Mouse (Mus musculus): ENCODE measurements around the gene Apoc2. TPM values are rescaled to one million over a fixed set of nuclear protein-coding genes. Genes with fewer than 3 reads are reported as not detected.

Gene Apoc2
- total and polyA plus RNA-seq, 3 experiments, result 0.47 TPM; not detected in 2

GRCm38 (mm10) chr7:19686521-19686920 lies 8.8 kb upstream of the Apoc2 start:
- H3K27me3 ChIP-seq (ENCODE audit: control insufficient read depth, insufficient read depth, low read length), result no peaks in the 10 kb centered on the region
- no peaks in the 10 kb centered on the region for H3K79me2 ChIP-seq (replicated peaks; ENCODE audit: control insufficient read depth, insufficient read depth, low read length)
- no peaks in the 10 kb centered on the region for H3K4me1 ChIP-seq (ENCODE audit: control insufficient read depth, insufficient read depth, low read length)
- DNase-seq, result no peak
- H3K27ac ChIP-seq, result no peak overlapping the region
- H3K4me3 ChIP-seq, result no peak overlapping the region
- 92% methylated on average over 6 of the region's 6 CpGs for WGBS
- H3K36me3 ChIP-seq (ENCODE audit: control insufficient read depth, insufficient read depth, low read length), result no peaks in the 10 kb centered on the region
- TF ChIP-seq POLR2A (IDR thresholded peaks at IDR 0.05; ENCODE audit: insufficient read depth, low read depth, low read length) (no peak), CTCF (IDR thresholded peaks at IDR 0.05) (no peak), EP300 (IDR thresholded peaks at IDR 0.05; ENCODE audit: insufficient read depth, low read depth, low read length) (no peak)
- intact Hi-C loops (cut with DNase I), result no loop called here
- no peak overlapping the region for H3K9ac ChIP-seq (ENCODE audit: low read depth, low read length)

- no peak for DNase-seq
- Histone ChIP-seq H3K27ac (no peak overlapping the region), H3K36me3 (ENCODE audit: control insufficient read depth, insufficient read depth, low read length) (no peaks in the 10 kb centered on the region), H3K27me3 (ENCODE audit: control insufficient read depth, insufficient read depth, low read length) (no peaks in the 10 kb centered on the region), H3K79me2 (replicated peaks; ENCODE audit: control insufficient read depth, insufficient read depth, low read length) (no peaks in the 10 kb centered on the region), H3K4me3 (no peak overlapping the region), H3K9ac (ENCODE audit: low read depth, low read length) (no peak overlapping the region), H3K4me1 (ENCODE audit: control insufficient read depth, insufficient read depth, low read length) (no peaks in the 10 kb centered on the region)
- 64% methylated on average over 4 of the region's 4 CpGs for WGBS
- no peak for TF ChIP-seq EP300 (IDR thresholded peaks at IDR 0.05; ENCODE audit: insufficient read depth, low read depth, low read length)
- TF ChIP-seq CTCF (IDR thresholded peaks at IDR 0.05), result no peak
- no peak for TF ChIP-seq POLR2A (IDR thresholded peaks at IDR 0.05; ENCODE audit: insufficient read depth, low read depth, low read length)
- intact Hi-C loops (cut with DNase I), result no loop called here
These were observed 7.6 kb upstream of the Apoc2 start for GRCm38 (mm10) chr7:19685374-19685773.

GRCm38 (mm10) chr7:19683771-19684201 lies 6.0 kb upstream of the Apoc2 start:
- DNase-seq, result no peak
- Histone ChIP-seq H3K27ac (no peak overlapping the region), H3K4me3 (no peak overlapping the region), H3K79me2 (replicated peaks; ENCODE audit: control insufficient read depth, insufficient read depth, low read length) (no peaks in the 10 kb centered on the region), H3K4me1 (ENCODE audit: control insufficient read depth, insufficient read depth, low read length) (no peaks in the 10 kb centered on the region), H3K9ac (ENCODE audit: low read depth, low read length) (no peak overlapping the region), H3K27me3 (ENCODE audit: control insufficient read depth, insufficient read depth, low read length) (no peaks in the 10 kb centered on the region), H3K36me3 (ENCODE audit: control insufficient read depth, insufficient read depth, low read length) (no peaks in the 10 kb centered on the region)
- intact Hi-C loops (cut with DNase I), result no loop called here
- no peak for TF ChIP-seq POLR2A (IDR thresholded peaks at IDR 0.05; ENCODE audit: insufficient read depth, low read depth, low read length)
- TF ChIP-seq EP300 (IDR thresholded peaks at IDR 0.05; ENCODE audit: insufficient read depth, low read depth, low read length), result no peak
- TF ChIP-seq CTCF (IDR thresholded peaks at IDR 0.05), result no peak
- WGBS, result 85% methylated on average over 6 of the region's 6 CpGs

GRCm38 (mm10) chr7:19682979-19683378 lies 5.2 kb upstream of the Apoc2 start:
- DNase-seq, result no peak
- Histone ChIP-seq H3K27ac (no peak overlapping the region), H3K4me3 (no peak overlapping the region), H3K79me2 (replicated peaks; ENCODE audit: control insufficient read depth, insufficient read depth, low read length) (no peaks in the 10 kb centered on the region), H3K27me3 (ENCODE audit: control insufficient read depth, insufficient read depth, low read length) (no peaks in the 10 kb centered on the region), H3K9ac (ENCODE audit: low read depth, low read length) (no peak overlapping the region), H3K4me1 (ENCODE audit: control insufficient read depth, insufficient read depth, low read length) (no peaks in the 10 kb centered on the region), H3K36me3 (ENCODE audit: control insufficient read depth, insufficient read depth, low read length) (no peaks in the 10 kb centered on the region)
- no peak for TF ChIP-seq CTCF (IDR thresholded peaks at IDR 0.05)
- intact Hi-C loops (cut with DNase I), result no loop called here
- WGBS, result 72% methylated on average over 3 of the region's 3 CpGs

GRCm38 (mm10) chr7:19681202-19681694 lies 3.5 kb upstream of the Apoc2 start, which contains the start of the genes Gm44805 and Apoc4:
Gene Gm44805 (minus strand): TSS chr7:19681423.
Gene Apoc4 (minus strand): TSS chr7:19681479.
- no peaks in the 10 kb centered on the region for H3K27me3 ChIP-seq (ENCODE audit: control insufficient read depth, insufficient read depth, low read length)
- no peak for DNase-seq
- no peak within 1 kb of the TSS for H3K27ac ChIP-seq
- no peaks in the 10 kb centered on the region for H3K36me3 ChIP-seq (ENCODE audit: control insufficient read depth, insufficient read depth, low read length)
- H3K4me1 ChIP-seq (ENCODE audit: control insufficient read depth, insufficient read depth, low read length), result no peaks in the 10 kb centered on the region
- H3K4me3 ChIP-seq, result no peak within 1 kb of the TSS
- H3K79me2 ChIP-seq (replicated peaks; ENCODE audit: control insufficient read depth, insufficient read depth, low read length), result no peaks in the 10 kb centered on the region
- TF ChIP-seq POLR2A (IDR thresholded peaks at IDR 0.05; ENCODE audit: insufficient read depth, low read depth, low read length) (no peak), CTCF (IDR thresholded peaks at IDR 0.05) (no peak), EP300 (IDR thresholded peaks at IDR 0.05; ENCODE audit: insufficient read depth, low read depth, low read length) (no peak)
- WGBS, result 48% methylated on average over 8 of the region's 8 CpGs
- intact Hi-C loops (cut with DNase I), result no loop called here
- no peak within 1 kb of the TSS for H3K9ac ChIP-seq (ENCODE audit: low read depth, low read length)

GRCm38 (mm10) chr7:19680702-19681101 lies 3.0 kb upstream of the Apoc2 start:
- no peak for TF ChIP-seq POLR2A (IDR thresholded peaks at IDR 0.05; ENCODE audit: insufficient read depth, low read depth, low read length)
- TF ChIP-seq CTCF (IDR thresholded peaks at IDR 0.05), result no peak
- TF ChIP-seq EP300 (IDR thresholded peaks at IDR 0.05; ENCODE audit: insufficient read depth, low read depth, low read length), result no peak
- intact Hi-C loops (cut with DNase I), result no loop called here
- Histone ChIP-seq H3K4me3 (no peak overlapping the region), H3K9ac (ENCODE audit: low read depth, low read length) (no peak overlapping the region), H3K27ac (no peak overlapping the region), H3K36me3 (ENCODE audit: control insufficient read depth, insufficient read depth, low read length) (no peaks in the 10 kb centered on the region), H3K79me2 (replicated peaks; ENCODE audit: control insufficient read depth, insufficient read depth, low read length) (no peaks in the 10 kb centered on the region), H3K27me3 (ENCODE audit: control insufficient read depth, insufficient read depth, low read length) (no peaks in the 10 kb centered on the region), H3K4me1 (ENCODE audit: control insufficient read depth, insufficient read depth, low read length) (no peaks in the 10 kb centered on the region)
- DNase-seq, result no peak
- WGBS, result 86% methylated on average over 2 of the region's 2 CpGs

Measured in heart, adult 2 months (tissue).